Mouse (Mus musculus): ENCODE results near the gene Gtf2f2.
"Not testable (repeated sequence)": the region's sequence is repeated elsewhere in the genome, so short reads cannot be mapped to it uniquely, and the experiment has no call there.

Gene Gtf2f2

GRCm38 (mm10) chr14:75906931-75907330 lies 103.7 kb downstream of the Gtf2f2 start:
- DNase-seq, result no peak

GRCm38 (mm10) chr14:75904972-75905371 lies 105.7 kb downstream of the Gtf2f2 start:
- no peak for DNase-seq

- DNase-seq, result no peak
Observed at GRCm38 (mm10) chr14:75903131-75903530, 107.5 kb downstream of the Gtf2f2 start.

- no peak for DNase-seq
Observed at GRCm38 (mm10) chr14:75902013-75902412, 108.7 kb downstream of the Gtf2f2 start.

GRCm38 (mm10) chr14:75900793-75901499 lies 109.7 kb downstream of the Gtf2f2 start:
- DNase-seq, result no peak

GRCm38 (mm10) chr14:75899566-75899965 lies 111.1 kb downstream of the Gtf2f2 start:
- peak; percentile 92 for DNase-seq

- DNase-seq, result no peak
Observed at GRCm38 (mm10) chr14:75892118-75892517, 118.5 kb downstream of the Gtf2f2 start.

GRCm38 (mm10) chr14:75883873-75884272 lies 126.8 kb downstream of the Gtf2f2 start:
- no peak for DNase-seq

GRCm38 (mm10) chr14:75883330-75883729 lies 127.3 kb downstream of the Gtf2f2 start:
- DNase-seq, result no peak

GRCm38 (mm10) chr14:75881856-75882255 lies 128.8 kb downstream of the Gtf2f2 start:
- DNase-seq, result no peak

GRCm38 (mm10) chr14:75878980-75879379 lies 131.7 kb downstream of the Gtf2f2 start:
- DNase-seq, result no peak

- DNase-seq, result no peak
Observed at GRCm38 (mm10) chr14:75877297-75877696, 133.4 kb downstream of the Gtf2f2 start.

GRCm38 (mm10) chr14:75876320-75877043 lies 134.2 kb downstream of the Gtf2f2 start:
- peak; percentile 87 for DNase-seq

GRCm38 (mm10) chr14:75873612-75874011 lies 137.1 kb downstream of the Gtf2f2 start:
- peak; percentile 31 for DNase-seq

- no peak for DNase-seq
Observed at GRCm38 (mm10) chr14:75871750-75872149, 138.9 kb downstream of the Gtf2f2 start.

GRCm38 (mm10) chr14:75871111-75871510 lies 139.6 kb downstream of the Gtf2f2 start:
- no peak for DNase-seq

- DNase-seq, result peak; percentile 58
Observed at GRCm38 (mm10) chr14:75870631-75871030, 140.0 kb downstream of the Gtf2f2 start.

GRCm38 (mm10) chr14:75869769-75870363 lies 140.8 kb downstream of the Gtf2f2 start:
- DNase-seq, result no peak

GRCm38 (mm10) chr14:75868028-75868427 lies 142.6 kb downstream of the Gtf2f2 start:
- DNase-seq, result not testable (repeated sequence)

- DNase-seq, result no peak
Observed at GRCm38 (mm10) chr14:75866706-75867333, 143.8 kb downstream of the Gtf2f2 start.

- no peak for DNase-seq
Observed at GRCm38 (mm10) chr14:75863549-75864409, 146.9 kb downstream of the Gtf2f2 start.

GRCm38 (mm10) chr14:75862701-75863100 lies 148.0 kb downstream of the Gtf2f2 start:
- no peak for DNase-seq

Measured in right cerebral cortex, postnatal 4 days (tissue).